Mouse (Mus musculus) embryonic facial prominence, embryonic 12.5 days (tissue): ENCODE measurements at regions not wholly inside any gene's neighbourhood (a gene's known extent, or its start where the extent isn't known, plus 50 kb on each side); places are given as distances from the start of the nearest gene placed in this dataset.
A peak's percentile ranks its signal among the peaks of the same experiment; 100 is the strongest.

Experiments
- ATAC-seq: fragments of 200-750 bp; cut with Nextera tagmentation; 2 replicates; pipeline ENCODE4 v1.8.0; 2017; ENCODE audit not compliant: insufficient number of reproducible peaks, insufficient read depth, low FRiP score, low TSS enrichment
- H3K27ac ChIP-seq: fragments of 300-500 bp; sonication (generic); 2 replicates; pipeline ENCODE4 v1.5.1; 2016; ENCODE audit warnings: mild to moderate bottlenecking
- H3K27me3 ChIP-seq: fragments of 300-500 bp; sonication (generic); 2 replicates; pipeline ENCODE4 v1.6.1; 2016; ENCODE audit warnings: mild to moderate bottlenecking, moderate library complexity
- H3K36me3 ChIP-seq: fragments of 300-500 bp; sonication (generic); 2 replicates; pipeline ENCODE4 v1.6.1; 2016; ENCODE audit warnings: mild to moderate bottlenecking
- H3K4me1 ChIP-seq: fragments of 300-500 bp; sonication (generic); 2 replicates; pipeline ENCODE4 v1.6.1; 2016
- H3K4me2 ChIP-seq: fragments of 300-500 bp; sonication (generic); replicated peaks from 2 replicates; pipeline ENCODE4 v1.6.1; 2016; ENCODE audit warnings: mild to moderate bottlenecking, moderate library complexity
- H3K4me3 ChIP-seq: fragments of 300-500 bp; sonication (generic); 2 replicates; pipeline ENCODE4 v1.5.1; 2016; ENCODE audit warnings: mild to moderate bottlenecking
- H3K9ac ChIP-seq: fragments of 300-500 bp; sonication (generic); 2 replicates; pipeline ENCODE4 v1.6.1; 2016; ENCODE audit warnings: mild to moderate bottlenecking, moderate library complexity
- H3K9me3 ChIP-seq: fragments of 300-500 bp; sonication (generic); 2 replicates; pipeline ENCODE4 v1.6.1; 2016; ENCODE audit warnings: mild to moderate bottlenecking, moderate library complexity
- WGBS: fragments of 180-500 bp; shearing (Covaris S2); methylation state at CpG from one replicate; pipeline ENCODE4 v1.1.7; 2016; 5-methylcytosine and 5-hydroxymethylcytosine counted together

DNA sequence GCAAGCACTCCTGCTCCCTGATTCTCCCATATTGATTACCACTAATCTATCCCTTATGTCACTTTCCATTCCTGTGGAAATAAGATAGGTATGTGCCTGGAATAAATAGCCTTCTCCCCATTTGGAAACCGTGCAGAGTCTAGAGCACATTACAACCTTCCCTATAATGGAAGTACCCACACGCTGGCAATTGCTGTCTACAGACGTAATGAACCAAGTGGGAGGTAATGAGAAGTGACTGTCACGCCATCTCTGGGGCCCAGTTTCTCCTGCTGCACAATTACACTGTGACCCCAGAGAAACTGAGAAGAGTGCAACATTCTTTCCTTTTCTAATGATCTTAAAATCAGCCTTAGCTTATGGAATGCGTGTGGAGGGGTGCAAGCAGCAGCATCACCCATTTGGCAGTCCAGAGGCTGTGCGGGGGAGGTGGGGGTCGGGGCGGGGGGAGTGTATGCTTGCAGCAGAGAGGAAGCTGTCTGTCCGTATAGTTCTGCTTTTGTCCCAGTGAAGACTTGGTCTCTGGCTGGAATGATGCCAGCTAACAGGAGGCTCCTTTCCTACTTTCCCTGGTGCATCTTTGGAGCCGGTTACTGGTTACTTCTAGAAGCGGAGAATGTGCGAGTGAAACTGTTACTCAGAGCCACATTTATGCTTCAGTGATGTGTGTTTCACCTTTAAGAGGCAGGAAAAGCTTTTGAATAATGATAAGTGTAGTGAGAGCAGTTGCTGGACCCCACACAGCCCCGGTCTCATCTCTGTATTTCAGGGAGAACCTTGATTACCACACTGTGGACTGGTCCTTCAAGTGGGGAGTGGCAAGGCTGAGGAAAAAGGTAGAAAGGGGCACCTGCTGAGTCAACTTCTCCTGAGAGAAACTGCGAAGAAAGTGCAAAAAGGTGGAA lies 209.3 kb upstream of the Tet2 start:
- Histone ChIP-seq H3K4me2 (peak overlapping the region; percentile 37), H3K27me3 (no peaks in the 10 kb centered on the region), H3K9ac (no peak overlapping the region), H3K9me3 (no peaks in the 10 kb centered on the region), H3K36me3 (no peaks in the 10 kb centered on the region), H3K4me3 (no peak overlapping the region), H3K27ac (0 out of 2 replicates have a peak overlapping the region, but pooled peaks have one; percentile 30), H3K4me1 (peaks cover 19% of the 10 kb centered on the region)
- peak; percentile 44; the same call in 1 of the 2 replicates for ATAC-seq
- WGBS: 22% methylated on average over 14 of the region's 14 CpGs

GRCm38 (mm10) chr3:133754911-133755259 lies 209.9 kb upstream of the Tet2 start:
- Histone ChIP-seq H3K27ac (0 out of 2 replicates have a peak overlapping the region, but pooled peaks have one; percentile 30), H3K4me3 (no peak overlapping the region), H3K9me3 (no peaks in the 10 kb centered on the region), H3K27me3 (no peaks in the 10 kb centered on the region), H3K36me3 (no peaks in the 10 kb centered on the region), H3K4me2 (peak overlapping the region; percentile 37; the same call in 1 of the 2 replicates), H3K4me1 (peaks cover 22% of the 10 kb centered on the region), H3K9ac (no peak overlapping the region)
- 7% methylated on average over 3 of the region's 3 CpGs for WGBS
- no peak for ATAC-seq

- Histone ChIP-seq H3K9ac (no peak overlapping the region), H3K9me3 (no peaks in the 10 kb centered on the region), H3K27ac (no peak overlapping the region), H3K4me3 (no peak overlapping the region), H3K27me3 (no peaks in the 10 kb centered on the region), H3K4me2 (no peak overlapping the region), H3K4me1 (peaks cover 22% of the 10 kb centered on the region), H3K36me3 (no peaks in the 10 kb centered on the region)
- ATAC-seq: no peak
- WGBS: 63% methylated on average over 12 of the region's 12 CpGs
Measured at GRCm38 (mm10) chr3:133757756-133758420, 212.9 kb upstream of the Tet2 start.

GRCm38 (mm10) chr3:133758421-133758820 lies 213.5 kb upstream of the Tet2 start:
- H3K9ac ChIP-seq: no peak overlapping the region
- no peaks in the 10 kb centered on the region for H3K9me3 ChIP-seq
- no peak overlapping the region for H3K4me2 ChIP-seq
- no peak overlapping the region for H3K4me3 ChIP-seq
- H3K27ac ChIP-seq: no peak overlapping the region
- ATAC-seq: no peak
- WGBS: 24% methylated on average over 4 of the region's 4 CpGs
- H3K36me3 ChIP-seq: no peaks in the 10 kb centered on the region
- H3K4me1 ChIP-seq: peaks cover 22% of the 10 kb centered on the region
- H3K27me3 ChIP-seq: no peaks in the 10 kb centered on the region

DNA sequence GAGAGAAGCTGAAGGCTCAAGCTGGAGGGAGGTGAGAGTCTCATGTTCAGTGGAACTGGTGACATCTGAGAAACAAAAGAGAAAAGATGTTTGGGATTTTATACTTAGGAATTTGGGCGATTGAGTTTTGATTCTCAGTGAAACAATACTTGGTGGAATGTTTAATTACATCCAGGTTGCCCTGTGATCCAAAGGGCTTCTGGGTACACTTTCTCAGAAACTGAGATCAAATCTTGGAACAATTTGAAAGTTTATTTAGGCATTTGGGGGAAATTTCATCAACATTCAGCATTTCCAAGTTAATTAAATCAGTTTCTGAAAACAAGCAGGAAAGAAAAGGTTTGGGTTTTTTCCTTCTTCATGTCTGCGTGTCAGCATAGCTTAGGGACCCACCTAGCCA lies 214.7 kb upstream of the Tet2 start:
- ATAC-seq: no peak
- Histone ChIP-seq H3K27me3 (no peaks in the 10 kb centered on the region), H3K27ac (no peak overlapping the region), H3K4me3 (no peak overlapping the region), H3K36me3 (no peaks in the 10 kb centered on the region), H3K4me2 (no peak overlapping the region), H3K9ac (no peak overlapping the region), H3K9me3 (no peaks in the 10 kb centered on the region), H3K4me1 (peaks cover 15% of the 10 kb centered on the region)
- whole genome bisulfite sequencing: 34% methylated on average over 2 of the region's 2 CpGs

DNA sequence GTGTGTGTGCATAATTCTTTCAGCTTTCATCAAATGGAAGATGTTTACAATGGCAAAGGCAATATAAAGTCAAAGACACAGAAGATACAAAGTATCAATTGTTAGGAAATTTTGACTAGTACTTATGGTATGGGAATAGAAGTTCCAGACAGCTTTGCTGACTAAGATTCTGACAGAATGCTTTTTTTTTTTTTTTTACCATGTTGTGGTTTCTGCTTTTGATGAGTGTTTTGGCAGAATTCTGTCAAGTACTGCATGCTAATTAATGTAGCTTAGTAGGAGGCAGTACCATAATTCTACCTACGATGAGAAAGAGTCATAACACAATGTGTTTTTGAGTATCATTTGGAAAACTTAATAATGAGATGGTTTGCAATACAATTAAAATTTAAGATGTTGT lies 215.3 kb upstream of the Tet2 start:
- Histone ChIP-seq H3K9ac (no peak overlapping the region), H3K4me2 (no peak overlapping the region), H3K4me1 (peaks cover 10% of the 10 kb centered on the region; the same call in 1 of the 2 replicates), H3K27ac (no peak overlapping the region), H3K36me3 (no peaks in the 10 kb centered on the region), H3K4me3 (no peak overlapping the region), H3K27me3 (no peaks in the 10 kb centered on the region), H3K9me3 (no peaks in the 10 kb centered on the region)
- 75% methylated on average over 1 of the region's 1 CpGs for WGBS
- ATAC-seq: no peak

- H3K4me3 ChIP-seq: no peak overlapping the region
- H3K9me3 ChIP-seq: no peaks in the 10 kb centered on the region
- H3K4me2 ChIP-seq: no peak overlapping the region
- ATAC-seq: no peak
- no peak overlapping the region for H3K27ac ChIP-seq
- no peak overlapping the region for H3K9ac ChIP-seq
- 0 out of 2 replicates have a peak, but pooled peaks cover 3% of the 10 kb centered on the region for H3K4me1 ChIP-seq
- no peaks in the 10 kb centered on the region for H3K27me3 ChIP-seq
- H3K36me3 ChIP-seq: no peaks in the 10 kb centered on the region
Measured at GRCm38 (mm10) chr3:133763721-133764120, 218.8 kb upstream of the Tet2 start.

DNA sequence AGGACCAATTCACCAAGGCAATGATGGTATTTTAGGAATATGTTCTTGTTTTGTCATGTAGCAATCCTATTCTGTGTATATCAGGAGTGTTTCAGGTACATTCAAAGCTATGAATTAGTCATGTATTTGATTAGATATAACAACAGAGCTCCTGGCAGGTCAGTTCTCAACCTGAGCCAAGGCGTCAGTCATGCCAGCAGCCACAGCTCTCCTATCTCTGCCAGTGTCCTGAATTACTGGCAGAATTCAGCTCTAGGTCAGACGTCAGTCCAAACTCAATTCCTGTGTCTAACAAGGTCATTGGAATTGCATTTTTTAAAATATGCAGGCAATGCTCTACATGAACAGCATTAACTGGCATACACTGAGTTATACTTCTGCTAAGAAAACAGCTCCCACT lies 228.6 kb upstream of the Tet2 start:
- Histone ChIP-seq H3K4me1 (no peaks in the 10 kb centered on the region), H3K27ac (no peak overlapping the region), H3K4me2 (no peak overlapping the region), H3K9me3 (no peaks in the 10 kb centered on the region), H3K9ac (no peak overlapping the region), H3K27me3 (no peaks in the 10 kb centered on the region), H3K36me3 (no peaks in the 10 kb centered on the region), H3K4me3 (no peak overlapping the region)
- ATAC-seq: no peak
- 69% methylated on average over 2 of the region's 2 CpGs for WGBS

DNA sequence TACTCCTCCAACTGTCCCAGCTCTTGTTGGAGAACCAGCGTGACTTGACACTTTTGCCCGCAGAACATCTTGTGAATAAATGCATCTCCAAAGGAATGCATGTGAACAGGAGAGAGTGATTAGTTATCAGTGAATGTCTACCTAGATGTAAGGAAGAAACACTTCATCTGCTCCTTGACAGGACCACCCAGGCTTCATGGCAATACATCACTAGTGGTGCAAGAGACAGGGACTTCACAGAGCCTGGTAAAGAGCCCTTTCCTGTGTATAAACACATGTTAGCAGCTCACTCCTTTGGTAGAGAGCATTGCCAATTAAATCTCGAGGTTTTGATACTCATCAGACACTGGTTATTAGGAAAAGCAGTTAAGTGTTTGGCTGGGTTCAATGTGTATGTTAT lies 229.3 kb upstream of the Tet2 start:
- Histone ChIP-seq H3K9me3 (no peaks in the 10 kb centered on the region), H3K4me3 (no peak overlapping the region), H3K27me3 (no peaks in the 10 kb centered on the region), H3K4me2 (no peak overlapping the region), H3K4me1 (no peaks in the 10 kb centered on the region), H3K27ac (no peak overlapping the region), H3K36me3 (no peaks in the 10 kb centered on the region), H3K9ac (no peak overlapping the region)
- 74% methylated on average over 3 of the region's 3 CpGs for WGBS
- no peak for ATAC-seq

DNA sequence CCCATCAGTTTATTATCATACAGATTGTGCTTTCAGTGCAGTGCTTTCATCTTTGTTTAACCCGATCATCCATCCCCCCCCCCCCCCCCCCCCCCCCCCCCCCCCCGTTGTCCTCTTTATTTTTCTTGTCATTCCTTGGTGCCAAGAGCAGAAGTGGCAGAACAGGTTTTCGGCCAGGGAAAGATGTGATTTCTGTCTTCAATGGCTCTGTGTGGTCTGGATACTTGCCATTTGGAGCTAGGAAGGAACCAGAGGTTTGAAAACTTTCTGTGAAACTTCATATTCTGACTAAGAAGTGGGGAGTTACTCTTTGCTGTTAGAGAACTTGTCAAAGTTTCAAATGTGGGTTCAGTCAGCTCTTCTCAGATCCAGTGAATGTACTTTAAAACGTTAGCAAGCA lies 231.1 kb upstream of the Tet2 start:
- Histone ChIP-seq H3K4me1 (no peaks in the 10 kb centered on the region), H3K4me2 (no peak overlapping the region), H3K27me3 (no peaks in the 10 kb centered on the region), H3K9me3 (no peaks in the 10 kb centered on the region), H3K27ac (no peak overlapping the region), H3K9ac (no peak overlapping the region), H3K4me3 (no peak overlapping the region), H3K36me3 (no peaks in the 10 kb centered on the region)
- ATAC-seq: no peak
- 28% methylated on average over 3 of the region's 4 CpGs for WGBS

GRCm38 (mm10) chr3:133779161-133779789 lies 234.3 kb upstream of the Tet2 start:
- H3K4me3 ChIP-seq: no peak overlapping the region
- ATAC-seq: no peak
- H3K36me3 ChIP-seq: no peaks in the 10 kb centered on the region
- H3K9me3 ChIP-seq: no peaks in the 10 kb centered on the region
- H3K4me1 ChIP-seq: no peaks in the 10 kb centered on the region
- no peak overlapping the region for H3K27ac ChIP-seq
- H3K4me2 ChIP-seq: no peak overlapping the region
- no peak overlapping the region for H3K9ac ChIP-seq
- no peaks in the 10 kb centered on the region for H3K27me3 ChIP-seq
- 75% methylated on average over 2 of the region's 2 CpGs for WGBS

DNA sequence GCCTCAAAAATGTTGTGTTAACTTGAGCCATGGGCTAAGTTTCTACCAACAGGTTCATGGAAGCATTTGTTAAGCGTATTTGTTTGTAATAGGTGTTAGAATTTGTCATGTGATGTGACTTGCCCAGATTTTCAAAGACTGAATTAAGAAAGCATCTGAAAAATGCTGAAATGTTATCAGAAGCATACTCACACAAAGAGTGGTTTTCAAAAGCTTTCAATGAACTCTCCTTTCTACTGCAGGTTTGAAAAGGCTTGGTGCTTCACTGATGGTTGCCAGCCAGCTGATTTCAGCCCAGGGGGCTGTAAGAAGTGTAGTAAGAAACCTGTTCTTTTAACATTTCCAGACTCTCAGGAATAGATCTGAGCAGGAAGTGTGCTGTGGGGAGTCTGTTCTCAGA lies 238.1 kb upstream of the Tet2 start:
- 76% methylated on average over 1 of the region's 1 CpGs for WGBS
- Histone ChIP-seq H3K27me3 (no peaks in the 10 kb centered on the region), H3K4me2 (no peak overlapping the region), H3K9ac (no peak overlapping the region), H3K4me1 (no peaks in the 10 kb centered on the region), H3K9me3 (no peaks in the 10 kb centered on the region), H3K36me3 (no peaks in the 10 kb centered on the region), H3K4me3 (no peak overlapping the region), H3K27ac (no peak overlapping the region)
- ATAC-seq: no peak
